Mouse (Mus musculus): ENCODE data around the gene Glp2r.

GRCm38 (mm10) chr11:67805538-67805937, 34.6 kb upstream of the Glp2r start:
- TF ChIP-seq HCFC1 (IDR thresholded peaks at IDR 0.05; ENCODE audit: borderline replicate concordance, insufficient read depth, low read length): no peak
- no peak for TF ChIP-seq ZNF384 (IDR thresholded peaks at IDR 0.05; ENCODE audit: low read depth, low read length)
- TF ChIP-seq MAFK (IDR thresholded peaks at IDR 0.05; ENCODE audit: insufficient read depth, low read depth, low read length): no peak

All from ES-E14 (cell line).